Mouse (Mus musculus): ENCODE results near the gene Usp48.

GRCm38 (mm10) chr4:137603449-137604171 is 10.1 kb downstream of the Usp48 start:
- TF ChIP-seq CTCF (IDR thresholded peaks at IDR 0.05; ENCODE audit: low read depth, low read length) (no peak), POLR2A (IDR thresholded peaks at IDR 0.05; ENCODE audit: borderline replicate concordance, low read depth, low read length) (no peak)
